Mouse (Mus musculus): ENCODE measurements at regions not wholly inside any gene's neighbourhood (a gene's known extent, or its start where the extent isn't known, plus 50 kb on each side); places are given as distances from the start of the nearest gene placed in this dataset.

DNA sequence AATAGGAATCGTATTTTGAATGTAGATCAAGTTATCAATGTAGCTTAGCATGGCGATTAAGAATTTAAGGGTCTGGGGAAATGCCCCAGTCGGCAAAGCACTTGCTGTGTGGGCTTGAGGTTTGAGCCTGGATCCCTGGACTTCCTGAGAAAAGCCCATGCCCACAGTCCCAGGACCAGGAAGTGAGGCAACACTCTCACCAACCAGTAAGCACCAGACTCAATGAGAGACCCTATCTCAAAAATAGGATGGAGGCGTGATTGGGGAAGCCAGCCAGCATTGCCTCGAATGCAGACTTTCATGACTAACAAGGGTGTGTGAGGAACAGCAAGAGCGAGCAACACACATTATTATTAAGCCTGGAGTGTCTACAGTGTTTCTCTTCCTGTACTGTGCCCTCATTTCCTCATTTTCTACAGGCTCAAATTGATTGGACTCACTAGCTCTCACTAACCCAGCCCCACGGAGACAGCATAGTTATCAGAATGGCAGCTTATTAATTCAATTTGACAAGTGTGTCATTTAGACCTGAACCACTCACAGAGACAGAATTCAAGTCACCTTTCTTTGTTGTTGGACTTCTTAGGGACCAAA, 170.1 kb downstream of the Ifng start:
- no peak for TF ChIP-seq CTCF (IDR thresholded peaks at IDR 0.05; ENCODE audit: low read depth)
- TF ChIP-seq EP300 (IDR thresholded peaks at IDR 0.05; ENCODE audit: low read depth) = no peak

All from liver, embryonic 14.5 days (tissue).